Mouse (Mus musculus) brain, embryonic 14.5 days (tissue): ENCODE measurements around the gene Mapt.

Experiments used
- CTCF ChIP-seq: fragments of 200-500 bp; IDR thresholded peaks from 2 replicates; pipeline ENCODE4 v1.5.1; 2012; ENCODE audit warnings: inconsistent platforms, mild to moderate bottlenecking, moderate library complexity, borderline replicate concordance; ENCODE audit not compliant: insufficient read depth, insufficient read length; ENCODE audit errors: extremely low read depth
- POLR2A ChIP-seq: fragments of 200-500 bp; IDR thresholded peaks from 2 replicates; pipeline ENCODE4 v1.6.1; 2012; ENCODE audit warnings: mild to moderate bottlenecking, inconsistent platforms, borderline replicate concordance; ENCODE audit not compliant: poor library complexity, insufficient read depth, insufficient read length, severe bottlenecking; ENCODE audit errors: extremely low read depth

- TF ChIP-seq CTCF (no peak), POLR2A (no peak)
These were observed 2.5 kb downstream of the Mapt start for GRCm38 (mm10) chr11:104233574-104234206.
